Mouse (Mus musculus) MEL (cell line): ENCODE results near the gene Tnik.

Experiments used
- BHLHE40 ChIP-seq: IDR thresholded peaks from 2 replicates; pipeline ENCODE4 v1.6.1; 2012; ENCODE audit warnings: low read depth, mild to moderate bottlenecking, inconsistent platforms, low read length, improper control_type of control experiment, borderline replicate concordance
- CTCF ChIP-seq, 3 experiments: IDR thresholded peaks in 2 of 3; conservative IDR thresholded peaks in 1 of 3; 2 replicates each; pipeline ENCODE4 v1.5.1; 2011 to 2012; ENCODE audit warnings: low read length in 3 of 3, low read depth in 2 of 3, mild to moderate bottlenecking in 2 of 3, improper control_type of control experiment in 1 of 3, inconsistent platforms in 1 of 3, mixed read lengths in 1 of 3, moderate library complexity in 1 of 3; ENCODE audit not compliant: control insufficient read depth in 1 of 3, insufficient read depth in 1 of 3, poor library complexity in 1 of 3, severe bottlenecking in 1 of 3
- E2F4 ChIP-seq: IDR thresholded peaks from 2 replicates; pipeline ENCODE4 v1.6.1; 2011; ENCODE audit warnings: low read depth, low read length, improper control_type of control experiment, borderline replicate concordance
- GABPA ChIP-seq: IDR thresholded peaks from 2 replicates; pipeline ENCODE4 v1.6.1; 2012; ENCODE audit warnings: low read depth, mild to moderate bottlenecking, inconsistent platforms, low read length, improper control_type of control experiment, moderate library complexity
- GATA1 ChIP-seq: IDR thresholded peaks from 2 replicates; pipeline ENCODE4 v1.6.1; 2011; ENCODE audit warnings: low read depth, low read length, improper control_type of control experiment
- RAD21 ChIP-seq: IDR thresholded peaks from 2 replicates; pipeline ENCODE4 v1.6.1; 2011; ENCODE audit warnings: mild to moderate bottlenecking, low read depth, low read length, improper control_type of control experiment
- SMC3 ChIP-seq: IDR thresholded peaks from 2 replicates; pipeline ENCODE4 v1.6.1; 2011; ENCODE audit warnings: low read depth, low read length, improper control_type of control experiment
- ZC3H11A ChIP-seq: IDR thresholded peaks from 2 replicates; pipeline ENCODE4 v1.6.1; 2012; ENCODE audit warnings: low read depth, mild to moderate bottlenecking, inconsistent platforms, low read length, improper control_type of control experiment
- ZNF384 ChIP-seq: IDR thresholded peaks from 2 replicates; pipeline ENCODE4 v1.6.1; 2012; ENCODE audit warnings: low read depth, mild to moderate bottlenecking, inconsistent platforms, low read length, improper control_type of control experiment

- TF ChIP-seq BHLHE40 (no peak), GABPA (no peak), SMC3 (no peak), RAD21 (no peak), ZC3H11A (no peak), E2F4 (no peak), CTCF (IDR thresholded peaks at IDR 0.05 in 2 of 3, conservative IDR thresholded peaks at IDR 0.05 in 1 of 3; ENCODE audit: control insufficient read depth in 1 of 3, insufficient read depth in 1 of 3, low read depth in 2 of 3, low read length in 3 of 3, poor library complexity in 1 of 3, severe bottlenecking in 1 of 3) (no peak), GATA1 (no peak), ZNF384 (no peak)
Observed at GRCm38 (mm10) chr3:28527231-28527630, 264.2 kb downstream of the Tnik start.
